Mouse (Mus musculus): ENCODE measurements around the gene Xrcc4.

DNA sequence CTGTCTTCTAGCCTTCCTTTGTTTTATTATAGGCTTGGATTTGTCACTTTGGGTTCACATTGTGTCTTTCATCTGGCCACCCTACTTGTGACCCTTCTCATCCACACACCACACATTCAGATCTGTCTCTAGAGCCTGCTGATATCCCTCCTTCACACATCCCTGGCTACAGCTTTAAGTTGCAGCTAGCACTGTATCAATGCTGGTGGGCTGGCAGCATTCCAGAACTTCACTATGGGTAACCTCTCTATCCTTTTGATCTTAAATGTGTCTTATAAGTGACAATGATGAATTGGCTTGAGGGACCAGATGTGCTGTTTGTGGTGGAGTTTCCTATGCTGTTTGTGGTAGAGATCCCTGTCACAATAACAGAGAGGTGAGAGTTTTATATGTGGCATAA lies 120.7 kb downstream of the Xrcc4 start:
- TF ChIP-seq CTCF (IDR thresholded peaks at IDR 0.05; ENCODE audit: control insufficient read depth, insufficient read depth, insufficient read length), result no peak
- TF ChIP-seq MAX (IDR thresholded peaks at IDR 0.05), result no peak
- TF ChIP-seq USF1 (IDR thresholded peaks at IDR 0.05; ENCODE audit: low read depth), result no peak

Measured in C2C12 (cell line).